Mouse (Mus musculus): Measurements from ENCODE around the gene Lhcgr.

DNA sequence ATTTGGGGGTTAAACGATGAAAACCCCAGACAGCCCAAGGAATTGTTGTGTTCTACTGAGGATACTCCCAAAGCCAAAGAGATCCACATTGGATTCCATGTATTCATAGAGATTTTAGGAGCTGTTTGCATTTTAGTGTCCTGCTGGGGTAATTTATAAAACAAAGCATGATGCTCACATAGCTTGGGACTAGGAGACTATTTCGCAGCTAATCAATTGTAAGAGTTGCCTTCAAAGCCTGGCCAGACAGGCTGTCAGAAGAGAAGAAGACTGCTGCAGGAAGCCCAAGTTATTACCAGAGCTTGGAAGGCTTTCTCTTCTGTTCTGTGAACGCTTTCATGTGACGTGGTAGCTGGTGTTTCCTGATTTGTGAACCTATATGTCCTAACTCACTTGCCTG lies 5.4 kb downstream of the Lhcgr start:
- no peak for TF ChIP-seq ZNF384 (IDR thresholded peaks at IDR 0.05; ENCODE audit: low read depth, low read length)
- TF ChIP-seq CTCF (IDR thresholded peaks at IDR 0.05 in 2 of 3, conservative IDR thresholded peaks at IDR 0.05 in 1 of 3; ENCODE audit: control insufficient read depth in 1 of 3, insufficient read depth in 1 of 3, low read depth in 2 of 3, low read length in 3 of 3, poor library complexity in 1 of 3, severe bottlenecking in 1 of 3), result no peak
- no peak for TF ChIP-seq ZKSCAN1 (IDR thresholded peaks at IDR 0.05; ENCODE audit: low read depth, low read length)
- TF ChIP-seq CHD2 (IDR thresholded peaks at IDR 0.05; ENCODE audit: low read length), result no peak
- TF ChIP-seq SIN3A (IDR thresholded peaks at IDR 0.05; ENCODE audit: low read length), result no peak
- TF ChIP-seq GATA1 (IDR thresholded peaks at IDR 0.05; ENCODE audit: low read depth, low read length), result no peak
- TF ChIP-seq TCF12 (IDR thresholded peaks at IDR 0.05; ENCODE audit: low read depth, low read length), result no peak

Measured in MEL (cell line).